Mouse (Mus musculus): ENCODE data around the gene Ecd. TPM values are rescaled to one million over a fixed set of nuclear protein-coding genes. Genes with fewer than 3 reads are reported as not detected.

The Ecd gene
- polyA plus RNA-seq (2017; shearing (Covaris generic)), result 10 to 100 TPM; 59.5 to 69.5 TPM

GRCm38 (mm10) chr14:20347991-20348541 is at the start of gene Ecd, which contains the start of gene Fam149b:
TSS of gene Ecd (minus strand) at chr14:20348121.
TSS of gene Fam149b (plus strand) at chr14:20348162.
- ATAC-seq, result peak; percentile 98

GRCm38 (mm10) chr14:20397220-20397619 is 49.3 kb upstream of the Ecd start:
- ATAC-seq, result no peak

- ATAC-seq, result peak; percentile 96
These were observed 45.4 kb upstream of the Ecd start, which contains the start of gene Mrps16 for GRCm38 (mm10) chr14:20393205-20393913. TSS of gene Mrps16 (minus strand) at chr14:20393634.

- no peak for ATAC-seq
These were observed 44.4 kb upstream of the Ecd start for GRCm38 (mm10) chr14:20392326-20392725.

GRCm38 (mm10) chr14:20389446-20390079 is 41.6 kb upstream of the Ecd start:
- no peak for ATAC-seq

GRCm38 (mm10) chr14:20388441-20389129 is 40.7 kb upstream of the Ecd start, which contains the start of gene Dnajc9:
TSS of gene Dnajc9 (minus strand) at chr14:20388910.
- peak; percentile 73 for ATAC-seq

GRCm38 (mm10) chr14:20379753-20380430 is 32.0 kb upstream of the Ecd start:
- peak; percentile 31 for ATAC-seq

GRCm38 (mm10) chr14:20379087-20379640 is 31.2 kb upstream of the Ecd start:
- ATAC-seq, result no peak

GRCm38 (mm10) chr14:20378313-20379061 is 30.6 kb upstream of the Ecd start:
- peak; percentile 85 for ATAC-seq

- no peak for ATAC-seq
These were observed 29.2 kb upstream of the Ecd start for GRCm38 (mm10) chr14:20377112-20377521.

- no peak for ATAC-seq
These were observed 23.9 kb upstream of the Ecd start for GRCm38 (mm10) chr14:20371854-20372253.

- ATAC-seq, result no peak
These were observed 22.9 kb upstream of the Ecd start for GRCm38 (mm10) chr14:20370798-20371197.

- ATAC-seq, result no peak
These were observed 20.4 kb upstream of the Ecd start for GRCm38 (mm10) chr14:20368271-20368670.

- ATAC-seq, result no peak
These were observed 15.3 kb upstream of the Ecd start for GRCm38 (mm10) chr14:20363230-20363629.

GRCm38 (mm10) chr14:20347441-20347990 is 405 bp downstream of the Ecd start:
- peak; percentile 47 for ATAC-seq

- no peak for ATAC-seq
These were observed 2.0 kb downstream of the Ecd start for GRCm38 (mm10) chr14:20345885-20346284.

- peak; percentile 68 for ATAC-seq
These were observed 7.1 kb downstream of the Ecd start for GRCm38 (mm10) chr14:20340866-20341265.

GRCm38 (mm10) chr14:20340149-20340548 is 7.8 kb downstream of the Ecd start:
- ATAC-seq, result peak; percentile 46

- no peak for ATAC-seq
These were observed 8.5 kb downstream of the Ecd start for GRCm38 (mm10) chr14:20339415-20339814.

GRCm38 (mm10) chr14:20331316-20331715 is 16.6 kb downstream of the Ecd start:
- no peak for ATAC-seq

- no peak for ATAC-seq
These were observed 19.4 kb downstream of the Ecd start for GRCm38 (mm10) chr14:20328474-20328873.
